Mouse (Mus musculus) bone marrow, adult 2 months (tissue): ENCODE measurements at regions not wholly inside any gene's neighbourhood (a gene's known extent, or its start where the extent isn't known, plus 50 kb on each side); places are given as distances from the start of the nearest gene placed in this dataset.

Source experiments
- H3K27ac ChIP-seq: fragments of 200-500 bp; 2 replicates; pipeline ENCODE4 v1.5.1; 2012; ENCODE audit warnings: low read depth, mild to moderate bottlenecking, control low read depth, inconsistent platforms, low read length; ENCODE audit not compliant: control insufficient read depth, poor library complexity, insufficient read depth
- H3K4me1 ChIP-seq: fragments of 200-500 bp; 2 replicates; pipeline ENCODE4 v1.6.1; 2011; ENCODE audit warnings: low read length; ENCODE audit not compliant: control insufficient read depth, insufficient read depth
- H3K4me3 ChIP-seq: fragments of 200-500 bp; replicated peaks from 2 replicates; pipeline ENCODE3; 2011; ENCODE audit warnings: mild to moderate bottlenecking, low read depth, low read length, control low read depth; ENCODE audit not compliant: control insufficient read depth
- CTCF ChIP-seq: fragments of 200-500 bp; IDR thresholded peaks from 2 replicates; pipeline ENCODE4 v1.5.1; 2011; ENCODE audit warnings: low read length, control low read depth; ENCODE audit not compliant: control insufficient read depth, insufficient read depth
- POLR2A ChIP-seq: fragments of 200-500 bp; IDR thresholded peaks from 2 replicates; pipeline ENCODE4 v1.6.1; 2011; ENCODE audit warnings: low read depth, mild to moderate bottlenecking, control low read depth, low read length, borderline replicate concordance; ENCODE audit not compliant: control insufficient read depth
- WGBS: fragments of 180-500 bp; shearing (Covaris S2); methylation state at CpG from one replicate; pipeline ENCODE4 v1.1.7; 2018; 5-methylcytosine and 5-hydroxymethylcytosine counted together

- H3K27ac ChIP-seq: no peak overlapping the region
- peaks cover 1% of the 10 kb centered on the region; the same call in 1 of the 2 replicates for H3K4me1 ChIP-seq
- H3K4me3 ChIP-seq: no peak overlapping the region
- TF ChIP-seq CTCF (no peak), POLR2A (no peak)
- WGBS: 44% methylated on average over 6 of the region's 6 CpGs
These were observed 121.8 kb upstream of the Max start for GRCm38 (mm10) chr12:77083760-77084159.

DNA sequence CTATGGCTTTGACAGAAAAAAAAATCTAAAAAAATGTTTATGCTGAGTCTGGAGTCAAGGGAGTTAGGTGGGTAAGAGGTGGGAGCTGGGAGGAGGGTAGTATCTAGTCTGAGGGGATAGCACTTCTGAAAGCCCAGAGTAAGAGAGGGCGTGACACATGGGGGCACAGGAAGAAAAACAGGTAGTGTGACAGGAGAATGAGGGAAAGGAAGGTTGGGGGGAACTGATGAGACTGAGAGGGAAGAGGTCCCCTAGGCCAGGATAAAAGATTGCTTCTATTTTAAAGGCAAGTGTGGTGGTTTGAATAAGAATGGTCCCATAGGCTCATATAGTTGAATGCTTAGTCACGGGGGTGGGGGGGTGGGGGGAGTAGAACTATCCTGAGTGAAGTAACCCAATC is 119.8 kb upstream of the Max start:
- peaks cover 1% of the 10 kb centered on the region; the same call in 1 of the 2 replicates for H3K4me1 ChIP-seq
- TF ChIP-seq POLR2A: no peak
- no peak overlapping the region for H3K27ac ChIP-seq
- no peak overlapping the region for H3K4me3 ChIP-seq
- WGBS: 67% methylated on average over 2 of the region's 2 CpGs

- no peaks in the 10 kb centered on the region; the same call in 1 of the 2 replicates for H3K4me1 ChIP-seq
- 73% methylated on average over 3 of the region's 3 CpGs for WGBS
- H3K4me3 ChIP-seq: no peak overlapping the region
- no peak overlapping the region for H3K27ac ChIP-seq
- TF ChIP-seq POLR2A (no peak), CTCF (no peak)
These were observed 117.5 kb upstream of the Max start for GRCm38 (mm10) chr12:77079481-77079880.

- H3K4me1 ChIP-seq: no peaks in the 10 kb centered on the region
- 87% methylated on average over 5 of the region's 5 CpGs for WGBS
- H3K27ac ChIP-seq: no peak overlapping the region
- H3K4me3 ChIP-seq: no peak overlapping the region
- no peak for TF ChIP-seq CTCF
- no peak for TF ChIP-seq POLR2A
These were observed 114.7 kb upstream of the Max start for GRCm38 (mm10) chr12:77076678-77077077.

GRCm38 (mm10) chr12:77074602-77075001 is 112.6 kb upstream of the Max start:
- no peaks in the 10 kb centered on the region; the same call in 1 of the 2 replicates for H3K4me1 ChIP-seq
- 65% methylated on average over 2 of the region's 2 CpGs for WGBS
- no peak overlapping the region for H3K4me3 ChIP-seq
- TF ChIP-seq CTCF: no peak
- TF ChIP-seq POLR2A: no peak
- H3K27ac ChIP-seq: no peak overlapping the region

- Histone ChIP-seq H3K4me1 (no peaks in the 10 kb centered on the region; the same call in none of the 2 replicates), H3K27ac (no peak overlapping the region), H3K4me3 (no peak overlapping the region)
- TF ChIP-seq CTCF: no peak
- 56% methylated on average over 1 of the region's 1 CpGs for WGBS
These were observed 109.7 kb upstream of the Max start for GRCm38 (mm10) chr12:77071700-77072099.

GRCm38 (mm10) chr12:77067938-77068337 is 105.9 kb upstream of the Max start:
- Histone ChIP-seq H3K4me3 (no peak overlapping the region), H3K27ac (no peak overlapping the region), H3K4me1 (no peaks in the 10 kb centered on the region; the same call in none of the 2 replicates)
- TF ChIP-seq CTCF: no peak
- no peak for TF ChIP-seq POLR2A
- WGBS: 59% methylated on average over 5 of the region's 5 CpGs

DNA sequence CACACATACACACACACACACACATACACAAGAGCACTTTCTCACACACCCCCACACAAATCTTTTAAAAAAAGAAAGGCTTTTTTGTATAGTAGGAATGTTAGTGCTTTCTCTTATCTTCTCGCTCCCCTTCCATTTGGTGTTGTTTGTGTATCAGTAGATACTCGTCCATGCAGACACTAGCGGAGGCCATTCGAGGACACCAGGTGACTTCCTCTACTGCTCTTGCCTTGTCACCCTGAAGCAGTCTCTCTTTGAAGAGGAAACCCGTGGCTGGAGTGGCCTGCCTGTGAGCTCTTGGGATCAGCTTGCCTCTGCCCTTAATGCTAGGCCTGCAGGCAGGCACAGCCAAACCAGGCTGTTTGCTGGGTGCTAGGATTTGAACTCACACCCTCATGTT is 105.1 kb upstream of the Max start:
- no peak for TF ChIP-seq POLR2A
- TF ChIP-seq CTCF: no peak
- no peak overlapping the region; the same call in 1 of the 2 replicates for H3K27ac ChIP-seq
- no peaks in the 10 kb centered on the region; the same call in none of the 2 replicates for H3K4me1 ChIP-seq
- H3K4me3 ChIP-seq: no peak overlapping the region
- WGBS: 26% methylated on average over 5 of the region's 5 CpGs

GRCm38 (mm10) chr12:77065645-77066512 is 103.9 kb upstream of the Max start:
- 20% methylated on average over 6 of the region's 6 CpGs for WGBS
- no peak for TF ChIP-seq POLR2A
- TF ChIP-seq CTCF: no peak
- no peaks in the 10 kb centered on the region; the same call in none of the 2 replicates for H3K4me1 ChIP-seq
- no peak overlapping the region for H3K4me3 ChIP-seq
- H3K27ac ChIP-seq: no peak overlapping the region
